Mouse (Mus musculus): ENCODE results near the gene 4930502E18Rik. TPM values are rescaled to one million over a fixed set of nuclear protein-coding genes. Genes with fewer than 3 reads are reported as not detected.

4930502E18Rik gene
- total and polyA plus RNA-seq, 3 experiments: not detected

DNA sequence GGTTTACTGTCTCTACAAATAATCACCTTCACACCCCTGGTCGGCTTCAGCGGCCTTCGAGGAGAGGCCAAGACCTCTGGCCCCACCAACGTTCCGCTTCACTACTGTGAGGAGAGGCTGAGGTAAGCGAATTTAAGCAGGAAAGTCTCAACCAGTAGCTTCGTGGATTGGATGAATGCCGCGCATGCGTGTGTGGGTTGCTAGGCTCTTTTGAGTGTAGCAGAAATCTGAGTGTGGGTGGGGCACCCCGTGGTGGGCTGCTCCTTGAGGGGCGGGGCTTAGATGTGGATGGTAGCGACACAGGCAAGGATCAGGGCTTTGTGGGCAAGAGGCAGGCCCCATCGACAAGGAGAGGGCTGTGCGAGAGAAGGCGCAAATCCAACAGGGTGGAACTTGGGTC lies 33.1 kb downstream of the 4930502E18Rik start, which contains the start of gene 1700013H16Rik:
Gene 1700013H16Rik (minus strand): TSS at position 96 of the 400 bp plus-strand sequence.
- no peaks in the 10 kb centered on the region for H3K36me3 ChIP-seq (replicated peaks)
- TF ChIP-seq GATA2 (IDR thresholded peaks at IDR 0.05; ENCODE audit: borderline replicate concordance, low read depth, low read length): no peak
- no peak for TF ChIP-seq GATA1 (IDR thresholded peaks at IDR 0.05; ENCODE audit: borderline replicate concordance, low read length)
- no peak for TF ChIP-seq POLR2AphosphoS5 (IDR thresholded peaks at IDR 0.05; ENCODE audit: insufficient replicate concordance, low read depth, low read length)
- no peak for TF ChIP-seq TAL1 (conservative IDR thresholded peaks at IDR 0.05; ENCODE audit: low read depth, low read length)
- TF ChIP-seq CTCF (IDR thresholded peaks at IDR 0.05; ENCODE audit: low read depth, low read length): no peak
- no peaks in the 10 kb centered on the region for H3K4me1 ChIP-seq (ENCODE audit: insufficient read depth, low read depth, low read length)
- ATAC-seq (ENCODE audit: extremely low read depth, insufficient number of reproducible peaks, low FRiP score, poor library complexity, severe bottlenecking) (no peak), DNase-seq (ENCODE audit: low spot score) (no peak)
- no peaks in the 10 kb centered on the region for H3K27me3 ChIP-seq (ENCODE audit: insufficient read depth, low read length)
- H3K9me3 ChIP-seq (replicated peaks): peaks cover 20% of the 10 kb centered on the region
- no peak within 1 kb of the TSS for H3K4me3 ChIP-seq (ENCODE audit: low read depth, low read length)

DNA sequence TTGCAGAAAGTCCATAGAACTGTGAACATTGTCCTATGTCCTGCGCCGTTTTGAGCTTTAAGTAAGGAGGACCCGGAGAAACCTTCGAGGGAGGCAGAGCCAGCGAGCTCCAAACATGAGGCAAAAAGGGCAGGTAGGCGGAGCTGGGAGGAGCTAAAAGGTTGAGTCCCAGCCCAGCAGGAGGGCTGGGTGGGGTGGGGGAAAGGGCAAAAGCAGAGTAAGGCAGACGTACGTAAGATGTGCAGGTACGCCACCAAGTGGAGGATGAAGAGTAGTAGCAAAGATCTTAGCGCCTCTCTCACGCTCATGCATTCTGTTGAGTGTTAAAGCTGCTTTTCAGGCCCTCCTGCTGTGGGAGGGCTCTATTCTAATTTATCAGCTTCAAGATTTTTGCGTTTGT lies 51.6 kb downstream of the 4930502E18Rik start, which contains the start of gene Zfp36l3:
Gene Zfp36l3 (minus strand): TSS at position 119 of the 400 bp plus-strand sequence.
- no peak for TF ChIP-seq GATA2 (IDR thresholded peaks at IDR 0.05; ENCODE audit: borderline replicate concordance, low read depth, low read length)
- no peak for TF ChIP-seq POLR2AphosphoS5 (IDR thresholded peaks at IDR 0.05; ENCODE audit: insufficient replicate concordance, low read depth, low read length)
- TF ChIP-seq GATA1 (IDR thresholded peaks at IDR 0.05; ENCODE audit: borderline replicate concordance, low read length): no peak
- no peak for TF ChIP-seq CTCF (IDR thresholded peaks at IDR 0.05; ENCODE audit: low read depth, low read length)
- TF ChIP-seq TAL1 (conservative IDR thresholded peaks at IDR 0.05; ENCODE audit: low read depth, low read length): no peak
- no peaks in the 10 kb centered on the region for H3K4me1 ChIP-seq (ENCODE audit: insufficient read depth, low read depth, low read length)
- H3K9me3 ChIP-seq (replicated peaks): peaks cover 20% of the 10 kb centered on the region
- no peaks in the 10 kb centered on the region for H3K36me3 ChIP-seq (replicated peaks)
- DNase-seq (ENCODE audit: low spot score) (no peak), ATAC-seq (ENCODE audit: extremely low read depth, insufficient number of reproducible peaks, low FRiP score, poor library complexity, severe bottlenecking) (no peak)
- H3K4me3 ChIP-seq (ENCODE audit: low read depth, low read length): no peak within 1 kb of the TSS
- no peaks in the 10 kb centered on the region for H3K27me3 ChIP-seq (ENCODE audit: insufficient read depth, low read length)

Other genes starting within 250 kb of the 4930502E18Rik start
- gene Rtl8c, start 116.8 kb upstream of the 4930502E18Rik start, total RNA-seq (2014; fragmentation: Nextera tagmentation): not detected in 2 replicates
- not detected in 2 replicates for gene Rtl8c, start 116.8 kb upstream of the 4930502E18Rik start, total RNA-seq (2017)
- not detected in 2 replicates for gene Rtl8c, start 116.8 kb upstream of the 4930502E18Rik start, polyA plus RNA-seq (2012)
- not detected in 2 replicates for gene Gm14597, start 115.8 kb upstream of the 4930502E18Rik start, total RNA-seq (2014; fragmentation: Nextera tagmentation)
- 0.38 TPM in 1 of 2 replicates, not detected in the other for gene Gm14597, start 115.8 kb upstream of the 4930502E18Rik start, total RNA-seq (2017)
- not detected in 2 replicates for gene Gm14597, start 115.8 kb upstream of the 4930502E18Rik start, polyA plus RNA-seq (2012)
- not detected in 2 replicates for gene Rtl8a, start 81.1 kb upstream of the 4930502E18Rik start, total RNA-seq (2014; fragmentation: Nextera tagmentation)
- not detected in 2 replicates for gene Rtl8a, start 81.1 kb upstream of the 4930502E18Rik start, total RNA-seq (2017)
- not detected in 2 replicates for gene Rtl8a, start 81.1 kb upstream of the 4930502E18Rik start, polyA plus RNA-seq (2012)
- gene Rtl8b, start 54.4 kb upstream of the 4930502E18Rik start, total RNA-seq (2014; fragmentation: Nextera tagmentation): not detected in 2 replicates
- gene Rtl8b, start 54.4 kb upstream of the 4930502E18Rik start, total RNA-seq (2017): not detected in 2 replicates
- gene Rtl8b, start 54.4 kb upstream of the 4930502E18Rik start, polyA plus RNA-seq (2012): not detected in 2 replicates
- not detected in 2 replicates for gene 1700013H16Rik, start 33.0 kb downstream of the 4930502E18Rik start, total RNA-seq (2014; fragmentation: Nextera tagmentation)
- not detected in 2 replicates for gene 1700013H16Rik, start 33.0 kb downstream of the 4930502E18Rik start, total RNA-seq (2017)
- not detected in 2 replicates for gene 1700013H16Rik, start 33.0 kb downstream of the 4930502E18Rik start, polyA plus RNA-seq (2012)
- not detected in 2 replicates for gene Zfp36l3, start 51.6 kb downstream of the 4930502E18Rik start, total RNA-seq (2014; fragmentation: Nextera tagmentation)
- gene Zfp36l3, start 51.6 kb downstream of the 4930502E18Rik start, total RNA-seq (2017): 0.05 TPM in 1 of 2 replicates, not detected in the other
- not detected in 2 replicates for gene Zfp36l3, start 51.6 kb downstream of the 4930502E18Rik start, polyA plus RNA-seq (2012)
- gene Xlr, start 72.9 kb downstream of the 4930502E18Rik start, total RNA-seq (2014; fragmentation: Nextera tagmentation): not detected in 2 replicates
- 12.8 and 17.5 TPM in 2 replicates for gene Xlr, start 72.9 kb downstream of the 4930502E18Rik start, total RNA-seq (2017)
- gene Xlr, start 72.9 kb downstream of the 4930502E18Rik start, polyA plus RNA-seq (2012): 0.08 and 0.18 TPM in 2 replicates

Measured in G1E (cell line).